ENCODE assay signal across 1 mouse cellular context in genomic region chr16:38522129-38523084, GRCm38 (mm10).
A peak's percentile ranks its signal among the peaks of the same experiment; 100 is the strongest.
TF ChIP-seq lines count a peak whose summit lies in the region.

Gene Timmdc1 (minus strand): TSS chr16:38522663.

TF ChIP-seq in MEL, 35 proteins besides CTCF, POLR2A, EP300 and RAD21 (continued from another document):
- TF ChIP-seq RCOR1 (IDR thresholded peaks at IDR 0.05; ENCODE audit: low read depth, low read length) (no peak), MYB (IDR thresholded peaks at IDR 0.05; ENCODE audit: low read depth, low read length) (0 out of 2 replicates have a peak, but pooled peaks have one; percentile 9), KAT2A (conservative IDR thresholded peaks at IDR 0.05; ENCODE audit: low read depth, low read length) (no peak; the same call in 1 of the 2 replicates), GABPA (IDR thresholded peaks at IDR 0.05; ENCODE audit: low read depth, low read length) (no peak)
